Mouse (Mus musculus): ENCODE measurements around the gene Slc25a10. TPM values are rescaled to one million over a fixed set of nuclear protein-coding genes. Genes with fewer than 3 reads are reported as not detected.
A peak's percentile ranks its signal among the peaks of the same experiment; 100 is the strongest.

Gene Slc25a10
- total and polyA plus RNA-seq, 3 experiments: 52.0 to 53.6 TPM; not detected in 1

DNA sequence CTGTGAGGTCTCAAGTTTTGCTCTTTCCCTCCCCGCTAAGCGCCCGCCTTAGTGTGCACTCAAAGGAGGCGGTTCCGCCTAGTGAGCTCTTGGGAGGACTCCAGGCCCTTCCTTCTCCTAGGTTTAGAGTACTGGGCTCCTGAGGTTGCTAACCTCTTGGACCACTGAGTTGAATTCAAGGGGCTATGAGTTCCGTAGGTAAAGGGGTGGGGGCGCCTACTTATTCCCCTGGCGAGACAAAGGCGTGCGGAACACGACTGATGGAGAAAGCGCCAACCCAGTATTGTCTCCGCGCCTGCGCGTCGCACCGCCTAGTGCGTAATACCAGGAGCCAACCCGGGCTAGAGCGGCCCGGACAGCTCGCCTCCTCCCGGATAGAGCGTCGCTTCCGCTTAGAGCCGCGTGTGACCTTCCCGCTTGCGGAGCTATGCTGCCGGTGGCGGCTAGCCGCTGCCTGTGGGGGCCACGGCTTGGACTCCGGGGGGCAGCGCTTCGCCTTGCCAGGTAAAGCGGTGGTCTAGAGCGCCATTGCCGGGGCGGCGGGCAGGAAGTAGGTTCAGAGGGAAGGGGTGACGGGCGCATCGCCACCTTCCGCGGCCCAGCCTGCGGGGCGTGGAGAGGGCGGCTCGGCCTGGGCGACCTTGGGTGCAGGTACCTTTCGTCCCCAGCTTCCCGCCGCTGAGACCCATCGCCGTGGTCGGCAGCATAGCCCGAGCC, 7.2 kb upstream of the Slc25a10 start, which contains the start of gene Mrpl12:
Gene Mrpl12, plus strand, starts transcription at position 349 of the 717 bp plus-strand sequence.
- Histone ChIP-seq H3K27me3 (ENCODE audit: control insufficient read depth in 1 of 2, insufficient read depth in 2 of 2, low read length in 2 of 2) (no peaks in the 10 kb centered on the region), H3K27ac (ENCODE audit: control insufficient read depth, low read depth, low read length) (peak within 1 kb of the TSS; percentile 73), H3K79me2 (ENCODE audit: control insufficient read depth, insufficient read depth, low read length, poor library complexity) (peaks cover 30% of the 10 kb centered on the region), H3K36me3 (ENCODE audit: control insufficient read depth in 1 of 2, insufficient read depth in 2 of 2, low read length in 2 of 2) (peaks cover 7 to 10% of the 10 kb centered on the region in 2 experiments), H3K9me3 (replicated peaks; ENCODE audit: insufficient read depth, low read length) (no peaks in the 10 kb centered on the region), H3K4me1 (ENCODE audit: control insufficient read depth in 1 of 2, insufficient read depth in 2 of 2, low read length in 2 of 2) (peaks cover 3 to 13% of the 10 kb centered on the region in 2 experiments; a peak in 3 of 4 replicates), H3K9ac (ENCODE audit: control insufficient read depth, low read depth, low read length, poor library complexity, severe bottlenecking) (peak within 1 kb of the TSS; percentile 86), H3K4me3 (ENCODE audit: control insufficient read depth in 1 of 2, insufficient read depth in 1 of 2, low read depth in 2 of 2, low read length in 2 of 2) (peak within 1 kb of the TSS; percentile 73 to 74)
- DNase-seq (ENCODE audit: low read depth, low spot score): peak; percentile 98
- TF ChIP-seq ZMIZ1 (IDR thresholded peaks at IDR 0.05; ENCODE audit: low read depth, low read length) (peak; percentile 95), NELFE (IDR thresholded peaks at IDR 0.05; ENCODE audit: low read depth, low read length) (peak; percentile 98), SMC3 (IDR thresholded peaks at IDR 0.05; ENCODE audit: low read depth, low read length) (no peak), MAX (IDR thresholded peaks at IDR 0.05; ENCODE audit: low read length) (peak; percentile 96), GABPA (IDR thresholded peaks at IDR 0.05; ENCODE audit: low read depth, low read length) (peak; percentile 49; the same call in 1 of the 2 replicates), RAD21 (IDR thresholded peaks at IDR 0.05; ENCODE audit: low read depth, low read length) (no peak), EP300 (IDR thresholded peaks at IDR 0.05; ENCODE audit: low read depth in 1 of 2, low read length in 2 of 2) (no peak), ETS1 (IDR thresholded peaks at IDR 0.05; ENCODE audit: low read depth, low read length) (peak; percentile 71; the same call in 1 of the 2 replicates), POLR2AphosphoS5 (IDR thresholded peaks at IDR 0.05; ENCODE audit: borderline replicate concordance, low read depth, low read length) (peak; percentile 73; the same call in 1 of the 2 replicates), ZNF384 (IDR thresholded peaks at IDR 0.05; ENCODE audit: low read depth, low read length) (no peak), MXI1 (IDR thresholded peaks at IDR 0.05; ENCODE audit: low read depth, low read length) (peak; percentile 99), CTCF (IDR thresholded peaks at IDR 0.05 in 2 of 3, conservative IDR thresholded peaks at IDR 0.05 in 1 of 3; ENCODE audit: control insufficient read depth in 1 of 3, insufficient read depth in 1 of 3, low read depth in 2 of 3, low read length in 3 of 3, poor library complexity in 1 of 3, severe bottlenecking in 1 of 3) (0 out of 6 replicates have a peak, but pooled peaks of 1 of the 3 experiments have one; percentile 1), MYC (IDR thresholded peaks at IDR 0.05; ENCODE audit: low read depth, low read length) (peak; percentile 98), TBP (IDR thresholded peaks at IDR 0.05; ENCODE audit: low read depth, low read length) (peak; percentile 94), ELF1 (IDR thresholded peaks at IDR 0.05; ENCODE audit: low read depth, low read length) (peak; percentile 89), MYB (IDR thresholded peaks at IDR 0.05; ENCODE audit: low read depth, low read length) (no peak), TCF12 (IDR thresholded peaks at IDR 0.05; ENCODE audit: low read depth, low read length) (peak; percentile 88), ZC3H11A (IDR thresholded peaks at IDR 0.05; ENCODE audit: low read depth, low read length) (no peak), GATA1 (IDR thresholded peaks at IDR 0.05; ENCODE audit: low read depth, low read length) (no peak), USF2 (IDR thresholded peaks at IDR 0.05; ENCODE audit: borderline replicate concordance in 1 of 2, insufficient read depth in 1 of 2, low read depth in 1 of 2, low read length in 2 of 2) (no peak), MAZ (IDR thresholded peaks at IDR 0.05; ENCODE audit: low read depth, low read length) (peak; percentile 90; the same call in 1 of the 2 replicates), USF1 (IDR thresholded peaks at IDR 0.05; ENCODE audit: low read depth, low read length) (peak; percentile 68), HCFC1 (IDR thresholded peaks at IDR 0.05; ENCODE audit: low read depth, low read length) (peak; percentile 96), POLR2AphosphoS2 (IDR thresholded peaks at IDR 0.05; ENCODE audit: low read length) (peak; percentile 99), NRF1 (IDR thresholded peaks at IDR 0.05; ENCODE audit: insufficient read depth, low read depth, low read length, poor library complexity, severe bottlenecking) (peak; percentile 93), SIN3A (IDR thresholded peaks at IDR 0.05; ENCODE audit: low read length) (peak; percentile 100), KAT2A (conservative IDR thresholded peaks at IDR 0.05; ENCODE audit: low read depth, low read length) (peak; percentile 92), BHLHE40 (IDR thresholded peaks at IDR 0.05; ENCODE audit: borderline replicate concordance, low read depth, low read length) (no peak), UBTF (IDR thresholded peaks at IDR 0.05; ENCODE audit: borderline replicate concordance, insufficient read depth, low read depth, low read length) (peak; percentile 94; the same call in 1 of the 2 replicates), MAFK (IDR thresholded peaks at IDR 0.05; ENCODE audit: borderline replicate concordance, low read depth, low read length) (no peak), E2F4 (IDR thresholded peaks at IDR 0.05; ENCODE audit: borderline replicate concordance, low read depth, low read length) (no peak), CHD2 (IDR thresholded peaks at IDR 0.05; ENCODE audit: low read length) (no peak), CHD1 (IDR thresholded peaks at IDR 0.05; ENCODE audit: low read depth, low read length) (no peak), TAL1 (IDR thresholded peaks at IDR 0.05; ENCODE audit: low read length) (no peak), POLR2A (IDR thresholded peaks at IDR 0.05; ENCODE audit: control insufficient read depth in 1 of 2, insufficient read depth in 1 of 2, low read depth in 1 of 2, low read length in 2 of 2, poor library complexity in 1 of 2) (peak; percentile 98 to 100), RCOR1 (IDR thresholded peaks at IDR 0.05; ENCODE audit: low read depth, low read length) (no peak)

All from MEL (cell line).